Mouse (Mus musculus) small intestine, adult 2 months (tissue): Measurements from ENCODE around the gene Apaf1. TPM values are rescaled to one million over a fixed set of nuclear protein-coding genes. Genes with fewer than 3 reads are reported as not detected.

ENCODE experiments used
- H3K27ac ChIP-seq: fragments of 200-500 bp; 2 replicates; pipeline ENCODE4 v1.5.1; 2012; ENCODE audit warnings: low read depth, low read length, control low read depth, inconsistent platforms; ENCODE audit not compliant: insufficient read depth
- H3K27me3 ChIP-seq: fragments of 200-500 bp; 2 replicates; pipeline ENCODE4 v1.6.1; 2012; ENCODE audit warnings: mild to moderate bottlenecking, moderate library complexity, low read length, inconsistent platforms; ENCODE audit not compliant: control insufficient read depth, insufficient read depth
- H3K36me3 ChIP-seq: fragments of 200-500 bp; 2 replicates; pipeline ENCODE4 v1.6.1; 2012; ENCODE audit warnings: mild to moderate bottlenecking, low read length, control low read depth, inconsistent platforms; ENCODE audit not compliant: control insufficient read depth, insufficient read depth
- H3K4me1 ChIP-seq: fragments of 200-500 bp; 2 replicates; pipeline ENCODE4 v1.6.1; 2012; ENCODE audit warnings: low read length, inconsistent platforms, mixed read lengths; ENCODE audit not compliant: control insufficient read depth, insufficient read depth, insufficient read length
- H3K4me3 ChIP-seq: fragments of 200-500 bp; 2 replicates; pipeline ENCODE4 v1.5.1; 2012; ENCODE audit warnings: low read depth, mild to moderate bottlenecking, control low read depth, inconsistent platforms, low read length, moderate library complexity
- CTCF ChIP-seq: fragments of 200-500 bp; IDR thresholded peaks from 2 replicates; pipeline ENCODE4 v1.5.1; 2012; ENCODE audit warnings: low read depth, mild to moderate bottlenecking, control low read depth, inconsistent platforms, low read length, moderate library complexity, mixed read lengths; ENCODE audit not compliant: insufficient replicate concordance, insufficient read length; ENCODE audit errors: extremely low read depth
- POLR2A ChIP-seq: fragments of 200-500 bp; IDR thresholded peaks from 2 replicates; pipeline ENCODE4 v1.6.1; 2012; ENCODE audit warnings: low read depth, mild to moderate bottlenecking, control low read depth, inconsistent platforms, low read length, moderate library complexity
- WGBS: fragments of 180-500 bp; shearing (Covaris S2); methylation state at CpG from one replicate; pipeline ENCODE4 v1.1.7; 2018; 5-methylcytosine and 5-hydroxymethylcytosine counted together
- polyA plus RNA-seq: library from polyadenylated mRNA; depleted of rRNA; stranded (reverse); fragments of >200 nt; gene quantifications from 2 replicates; pipeline ENCODE4 v1.2.3, GENCODE M21; 2012

Gene Apaf1
- polyA plus RNA-seq, 1 experiment, result 13.1 TPM

DNA sequence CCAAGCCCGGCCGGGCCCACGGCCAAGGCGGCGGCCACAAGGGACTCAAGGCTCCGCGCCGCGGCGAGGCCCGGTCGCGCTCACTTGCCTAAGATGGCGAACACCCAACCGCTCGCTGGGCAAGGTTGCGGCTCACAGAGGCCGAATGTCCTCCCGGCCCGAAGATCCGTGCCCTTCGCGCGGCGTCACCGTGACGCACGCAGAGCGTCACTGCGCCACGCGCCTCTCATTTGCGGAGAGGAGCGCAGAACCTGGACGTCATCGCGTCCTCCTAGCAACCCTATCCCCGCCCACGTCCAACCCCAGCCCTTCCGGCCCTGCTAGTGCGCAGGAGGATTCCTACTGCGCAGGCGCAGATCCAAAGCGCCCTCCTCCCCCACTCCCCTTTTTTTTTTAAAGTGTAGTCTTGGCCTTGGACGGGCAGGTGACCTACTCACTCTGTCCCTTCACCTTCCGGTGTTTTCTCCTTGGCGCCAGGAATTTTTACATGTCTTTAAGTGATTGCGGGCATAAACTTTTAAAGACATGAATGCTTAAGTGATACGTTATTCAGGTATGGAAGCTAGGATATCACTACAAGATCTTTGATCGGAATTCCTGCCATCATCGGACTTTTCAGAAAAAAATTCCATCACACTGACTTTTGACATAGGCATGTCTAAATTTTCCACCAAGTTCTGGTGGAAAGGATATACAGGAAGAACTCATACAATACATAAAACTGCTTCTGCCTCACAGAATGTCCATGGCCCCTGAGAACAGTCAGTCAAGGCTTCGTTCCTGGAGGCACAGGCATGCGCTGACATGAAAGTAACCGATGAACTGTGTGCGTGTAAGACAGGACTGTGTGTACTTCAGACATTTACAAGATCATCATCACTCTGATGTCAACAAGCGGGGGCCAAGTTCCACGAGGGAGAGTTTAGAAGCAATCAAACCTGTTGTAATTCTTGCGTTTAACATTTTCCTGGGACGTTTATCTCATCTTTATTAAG, 41.6 kb upstream of the Apaf1 start, which contains the start of gene Slc25a3:
TSS of gene Slc25a3 (minus strand) at position 232 of the 995 bp plus-strand sequence.
- WGBS, result 3% methylated on average over 59 of the region's 59 CpGs

GRCm38 (mm10) chr10:91123281-91123827, 40.8 kb upstream of the Apaf1 start:
- peaks cover 6% of the 10 kb centered on the region; the same call in 1 of the 2 replicates for H3K4me1 ChIP-seq
- WGBS, result under 1% methylated on average over 43 of the region's 44 CpGs
- TF ChIP-seq POLR2A (peak; percentile 47; the same call in 1 of the 2 replicates), CTCF (no peak)

More for the DNA sequence above, 41.6 kb upstream of the Apaf1 start, which contains the start of gene Slc25a3:
- H3K4me1 ChIP-seq, result peaks cover 6% of the 10 kb centered on the region; the same call in 1 of the 2 replicates
- no peaks in the 10 kb centered on the region for H3K27me3 ChIP-seq
- peak within 1 kb of the TSS; percentile 79 for H3K4me3 ChIP-seq
- H3K27ac ChIP-seq, result peak within 1 kb of the TSS; percentile 92
- peaks cover 25% of the 10 kb centered on the region for H3K36me3 ChIP-seq
- TF ChIP-seq CTCF, result no peak
- peak; percentile 98 for TF ChIP-seq POLR2A

DNA sequence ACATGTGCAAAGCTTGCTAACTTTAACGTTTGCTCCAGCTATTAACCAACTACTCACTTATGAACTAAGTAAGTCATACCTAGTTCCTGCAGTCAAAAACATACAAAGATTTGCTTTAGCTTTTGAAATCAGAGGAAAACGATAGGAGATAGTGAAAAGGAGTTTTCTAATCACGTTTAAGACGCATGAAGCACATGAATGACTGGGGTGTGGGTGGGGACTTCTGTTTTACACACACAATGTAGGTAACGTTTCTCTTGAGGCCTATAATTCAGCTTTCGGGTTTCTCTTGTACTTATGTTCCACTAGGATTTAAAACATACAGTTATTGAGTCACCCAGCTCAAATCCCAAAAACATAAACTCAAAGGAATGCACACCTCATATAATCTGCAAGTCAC, 40.1 kb upstream of the Apaf1 start:
- Histone ChIP-seq H3K36me3 (peaks cover 37% of the 10 kb centered on the region), H3K4me1 (peaks cover 4% of the 10 kb centered on the region; the same call in 1 of the 2 replicates), H3K27me3 (no peaks in the 10 kb centered on the region), H3K27ac (no peak overlapping the region), H3K4me3 (no peak overlapping the region)
- WGBS, result 6% methylated on average over 6 of the region's 6 CpGs
- TF ChIP-seq POLR2A (no peak), CTCF (no peak)

More at GRCm38 (mm10) chr10:91123281-91123827, 40.8 kb upstream of the Apaf1 start:
- H3K27me3 ChIP-seq, result no peaks in the 10 kb centered on the region
- peaks cover 30% of the 10 kb centered on the region for H3K36me3 ChIP-seq
- peak overlapping the region; percentile 79 for H3K4me3 ChIP-seq
- peak overlapping the region; percentile 92 for H3K27ac ChIP-seq

GRCm38 (mm10) chr10:91116958-91117357, 34.4 kb upstream of the Apaf1 start:
- Histone ChIP-seq H3K36me3 (peaks cover 70% of the 10 kb centered on the region), H3K4me1 (no peaks in the 10 kb centered on the region), H3K27ac (no peak overlapping the region), H3K4me3 (no peak overlapping the region), H3K27me3 (no peaks in the 10 kb centered on the region)
- TF ChIP-seq CTCF (no peak), POLR2A (no peak)
- 91% methylated on average over 12 of the region's 12 CpGs for WGBS

- Histone ChIP-seq H3K4me1 (no peaks in the 10 kb centered on the region), H3K4me3 (no peak overlapping the region), H3K27me3 (no peaks in the 10 kb centered on the region), H3K27ac (no peak overlapping the region), H3K36me3 (peaks cover 16% of the 10 kb centered on the region)
- TF ChIP-seq POLR2A, result no peak
- TF ChIP-seq CTCF, result no peak
- 73% methylated on average over 4 of the region's 4 CpGs for WGBS
These were observed 27.3 kb upstream of the Apaf1 start for GRCm38 (mm10) chr10:91109841-91110240.

GRCm38 (mm10) chr10:91105981-91106380, 23.4 kb upstream of the Apaf1 start:
- peaks cover 3% of the 10 kb centered on the region; the same call in 1 of the 2 replicates for H3K36me3 ChIP-seq

More at GRCm38 (mm10) chr10:91105981-91106380, 23.4 kb upstream of the Apaf1 start:
- Histone ChIP-seq H3K4me3 (no peak overlapping the region), H3K27me3 (no peaks in the 10 kb centered on the region), H3K27ac (no peak overlapping the region), H3K4me1 (no peaks in the 10 kb centered on the region)
- TF ChIP-seq POLR2A (no peak), CTCF (no peak)
- 93% methylated on average over 3 of the region's 3 CpGs for WGBS
